17 mouse cellular contexts compared by ENCODE assay signal in genomic region chr10:122859642-122859997, GRCm38 (mm10).
DNase-seq lines count a peak whose midpoint lies in the region; ATAC-seq and TF ChIP-seq lines count a peak whose summit lies in the region.
"Had no signal": no experiment of that assay in that cellular context is flagged by ENCODE, and none has a peak within 500 bp of the region (broad histone marks: within the 10 kb centered on the region; RNA-seq: fewer than 3 reads in every experiment).

No protein-coding gene starts in this region.

- H3K27me3 ChIP-seq in heart, embryonic 12.5 days (replicated peaks): no peaks in the 10 kb centered on the region
- H3K27me3 ChIP-seq in intestine, embryonic 14.5 days (replicated peaks; ENCODE audit: control insufficient read depth, insufficient read depth, low read length): no peaks in the 10 kb centered on the region
- no peaks in the 10 kb centered on the region for H3K27me3 ChIP-seq in intestine, postnatal 0 days (replicated peaks; ENCODE audit: control insufficient read depth, insufficient read depth, low read length)
- H3K27me3 ChIP-seq in lung, embryonic 16.5 days (ENCODE audit: control insufficient read depth, insufficient read depth, low read depth, low read length): no peaks in the 10 kb centered on the region
- H3K27me3 ChIP-seq in intestine, embryonic 16.5 days (replicated peaks; ENCODE audit: control insufficient read depth, insufficient read depth, low read length): no peaks in the 10 kb centered on the region
- H3K27me3 ChIP-seq in thymus, adult 2 months (ENCODE audit: control insufficient read depth, insufficient read depth, low read length): no peaks in the 10 kb centered on the region
- H3K27me3 ChIP-seq: embryonic facial prominence, embryonic 15.5 days; limb, embryonic 13.5 days had no signal

- peaks cover 43% of the 10 kb centered on the region for H3K4me1 ChIP-seq in heart, embryonic 12.5 days (replicated peaks)
- H3K4me1 ChIP-seq in intestine, embryonic 14.5 days (replicated peaks; ENCODE audit: control insufficient read depth, insufficient read depth, low read length): peaks cover 13% of the 10 kb centered on the region
- peaks cover 11% of the 10 kb centered on the region; the same call in 1 of the 2 replicates for H3K4me1 ChIP-seq in intestine, postnatal 0 days (replicated peaks; ENCODE audit: control insufficient read depth, insufficient read depth, low read length)
- H3K4me1 ChIP-seq in lung, embryonic 16.5 days (replicated peaks; ENCODE audit: control insufficient read depth, insufficient read depth, low read length): peaks cover 25% of the 10 kb centered on the region
- H3K4me1 ChIP-seq in intestine, embryonic 16.5 days (ENCODE audit: control insufficient read depth, insufficient read depth, low read length): peaks cover 8% of the 10 kb centered on the region; the same call in 1 of the 2 replicates
- peaks cover 6% of the 10 kb centered on the region; the same call in 1 of the 2 replicates for H3K4me1 ChIP-seq in thymus, adult 2 months (replicated peaks; ENCODE audit: control insufficient read depth, insufficient read depth, low read length)

- no peak overlapping the region for H3K4me3 ChIP-seq in heart, embryonic 12.5 days
- H3K4me3 ChIP-seq in intestine, embryonic 14.5 days (ENCODE audit: low read depth, low read length): no peak overlapping the region
- H3K4me3 ChIP-seq in intestine, postnatal 0 days (ENCODE audit: low read depth, low read length): no peak overlapping the region
- no peak overlapping the region for H3K4me3 ChIP-seq in lung, embryonic 16.5 days (ENCODE audit: low read length)
- H3K4me3 ChIP-seq in intestine, embryonic 16.5 days (ENCODE audit: low read length): no peak overlapping the region
- H3K4me3 ChIP-seq in thymus, adult 2 months (ENCODE audit: control insufficient read depth, insufficient read depth, low read length): no peak overlapping the region
- H3K4me3 ChIP-seq: embryonic facial prominence, embryonic 15.5 days; limb, embryonic 13.5 days had no signal

- no peak overlapping the region for H3K9ac ChIP-seq in heart, embryonic 12.5 days
- no peak overlapping the region for H3K9ac ChIP-seq in intestine, embryonic 14.5 days (ENCODE audit: low read length)
- H3K9ac ChIP-seq in intestine, postnatal 0 days (ENCODE audit: low read depth, low read length): no peak overlapping the region
- H3K9ac ChIP-seq in lung, embryonic 16.5 days (ENCODE audit: low read length): no peak overlapping the region
- H3K9ac ChIP-seq in intestine, embryonic 16.5 days (ENCODE audit: low read depth, low read length): no peak overlapping the region
- H3K9ac ChIP-seq: embryonic facial prominence, embryonic 15.5 days; limb, embryonic 13.5 days had no signal

- no peak for TF ChIP-seq CTCF in intestine, postnatal 0 days (IDR thresholded peaks at IDR 0.05; ENCODE audit: low read depth)
- no peak for TF ChIP-seq CTCF in thymus, adult 2 months (IDR thresholded peaks at IDR 0.05; ENCODE audit: borderline replicate concordance, control insufficient read depth, extremely low read depth, insufficient read depth, low read length, poor library complexity)

- no peak for TF ChIP-seq POLR2A in thymus, adult 2 months (IDR thresholded peaks at IDR 0.05; ENCODE audit: control insufficient read depth, extremely low read depth, insufficient read depth, low read length, poor library complexity)

- H3K4me2 ChIP-seq in heart, embryonic 12.5 days: no peak overlapping the region
- no peak overlapping the region for H3K4me2 ChIP-seq in intestine, embryonic 14.5 days (ENCODE audit: low read length)
- H3K4me2 ChIP-seq in intestine, postnatal 0 days (replicated peaks; ENCODE audit: low read depth): no peak overlapping the region
- H3K4me2 ChIP-seq in lung, embryonic 16.5 days (ENCODE audit: low read depth, low read length): no peak overlapping the region
- no peak overlapping the region for H3K4me2 ChIP-seq in intestine, embryonic 16.5 days (ENCODE audit: low read depth, low read length)
- H3K4me2 ChIP-seq: embryonic facial prominence, embryonic 15.5 days; limb, embryonic 13.5 days had no signal

- 48% methylated on average over 8 of the region's 8 CpGs for WGBS in heart, embryonic 12.5 days
- WGBS in intestine, embryonic 14.5 days: 70% methylated on average over 8 of the region's 8 CpGs
- 68% methylated on average over 8 of the region's 8 CpGs for WGBS in intestine, postnatal 0 days
- WGBS in lung, embryonic 16.5 days: 49% methylated on average over 8 of the region's 8 CpGs
- 69% methylated on average over 8 of the region's 8 CpGs for WGBS in intestine, embryonic 16.5 days
- WGBS in thymus, adult 2 months: 93% methylated on average over 8 of the region's 8 CpGs

- no peaks in the 10 kb centered on the region; the same call in 1 of the 2 replicates for H3K9me3 ChIP-seq in heart, embryonic 12.5 days (replicated peaks)
- no peaks in the 10 kb centered on the region for H3K9me3 ChIP-seq in intestine, embryonic 14.5 days (ENCODE audit: control insufficient read depth, low read length)
- no peaks in the 10 kb centered on the region for H3K9me3 ChIP-seq in intestine, postnatal 0 days (ENCODE audit: control insufficient read depth)
- H3K9me3 ChIP-seq in lung, embryonic 16.5 days (ENCODE audit: control insufficient read depth, low read length): no peaks in the 10 kb centered on the region
- no peaks in the 10 kb centered on the region for H3K9me3 ChIP-seq in intestine, embryonic 16.5 days (ENCODE audit: control insufficient read depth, low read length)
- H3K9me3 ChIP-seq: embryonic facial prominence, embryonic 15.5 days; limb, embryonic 13.5 days had no signal

- peak overlapping the region; percentile 81 for H3K27ac ChIP-seq in heart, embryonic 12.5 days (ENCODE audit: poor library complexity, severe bottlenecking)
- H3K27ac ChIP-seq in intestine, embryonic 14.5 days (ENCODE audit: low read depth): peak overlapping the region; percentile 69
- H3K27ac ChIP-seq in intestine, postnatal 0 days (ENCODE audit: low read depth, low read length): no peak overlapping the region
- H3K27ac ChIP-seq in lung, embryonic 16.5 days (ENCODE audit: low read length): peak overlapping the region; percentile 90
- 0 out of 2 replicates have a peak overlapping the region, but pooled peaks have one; percentile 2 for H3K27ac ChIP-seq in intestine, embryonic 16.5 days (ENCODE audit: low read length)
- H3K27ac ChIP-seq in thymus, adult 2 months (ENCODE audit: control insufficient read depth, insufficient read depth, low read length): no peak overlapping the region
- H3K27ac ChIP-seq: embryonic facial prominence, embryonic 15.5 days; limb, embryonic 13.5 days; macrophage had no signal

- DNase-seq in heart, adult 8-10 months (ENCODE audit: low spot score): no peak
- DNase-seq in intestine, embryonic 14.5 days (ENCODE audit: low spot score): no peak
- DNase-seq in lung, postnatal 10 days: no peak
- no peak for DNase-seq in thymus, adult 2 months
- DNase-seq: cerebellum, adult 11 months; gastrocnemius, postnatal 36 days; kidney, postnatal 14 days; layer of hippocampus, postnatal 36 days had no signal

- no peak for ATAC-seq in heart, embryonic 12.5 days (ENCODE audit: insufficient number of reproducible peaks, low FRiP score)
- ATAC-seq in intestine, embryonic 14.5 days (replicated peaks; ENCODE audit: low FRiP score, low TSS enrichment, low read depth): no peak
- no peak for ATAC-seq in intestine, postnatal 0 days
- peak; percentile 24 for ATAC-seq in lung, embryonic 16.5 days (ENCODE audit: low read depth)
- no peak for ATAC-seq in intestine, embryonic 16.5 days
- ATAC-seq: forebrain, embryonic 16.5 days had no signal

- H3K36me3 ChIP-seq in heart, embryonic 12.5 days: no peaks in the 10 kb centered on the region
- H3K36me3 ChIP-seq in intestine, embryonic 14.5 days (ENCODE audit: control insufficient read depth, insufficient read depth, low read length): no peaks in the 10 kb centered on the region
- H3K36me3 ChIP-seq in intestine, postnatal 0 days (ENCODE audit: control insufficient read depth, insufficient read depth): 0 out of 2 replicates have a peak, but pooled peaks cover 3% of the 10 kb centered on the region
- H3K36me3 ChIP-seq in lung, embryonic 16.5 days (ENCODE audit: control insufficient read depth, insufficient read depth, low read length): no peaks in the 10 kb centered on the region
- H3K36me3 ChIP-seq in intestine, embryonic 16.5 days (ENCODE audit: control insufficient read depth, insufficient read depth, low read length): no peaks in the 10 kb centered on the region
- peaks cover 15% of the 10 kb centered on the region for H3K36me3 ChIP-seq in thymus, adult 2 months (ENCODE audit: control insufficient read depth, insufficient read depth, low read length)
- H3K36me3 ChIP-seq: embryonic facial prominence, embryonic 15.5 days; G1E; limb, embryonic 13.5 days had no signal

Comparison
In these comparisons a context has a peak if more than half of its experiments do, and no peak if none do; other contexts are left out.
1. H3K27ac ChIP-seq: peak in heart, embryonic 12.5 days (single experiment), intestine, embryonic 14.5 days (single experiment), lung, embryonic 16.5 days (single experiment) and intestine, embryonic 16.5 days (single experiment); none in intestine, postnatal 0 days (single experiment) and thymus, adult 2 months (single experiment).